Mouse (Mus musculus) erythroblast, embryonic 14.5 days (primary cell): ENCODE results near the gene Wnt7b.

ENCODE experiments used
- GATA1 ChIP-seq: IDR thresholded peaks from 2 replicates; pipeline ENCODE4 v1.6.1; 2012; ENCODE audit warnings: low read length, inconsistent platforms, mixed read lengths
- TAL1 ChIP-seq: IDR thresholded peaks from 3 replicates; pipeline ENCODE4 v1.6.1; 2012; ENCODE audit warnings: low read length, inconsistent platforms, mixed read lengths

DNA sequence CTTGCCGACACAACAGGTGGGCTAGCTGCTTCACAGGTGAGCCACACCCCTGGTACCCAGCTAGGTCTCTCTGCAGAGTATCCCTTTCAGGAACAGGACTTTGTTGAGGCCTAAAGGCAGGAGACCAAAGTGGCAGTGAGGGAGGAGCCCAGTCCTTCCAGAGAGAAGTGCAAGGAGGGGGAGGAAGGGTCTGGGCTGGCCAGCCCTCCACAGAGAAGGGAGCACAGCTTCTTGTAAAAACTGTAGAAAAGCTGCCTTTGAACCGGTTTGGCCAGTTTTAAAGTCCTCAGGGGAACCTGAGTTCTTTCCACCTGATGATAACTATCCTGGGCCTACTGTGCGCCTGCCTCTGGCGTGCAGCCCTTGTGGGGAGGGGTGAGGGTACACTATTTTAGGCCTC lies 62.8 kb downstream of the Wnt7b start:
- no peak for TF ChIP-seq TAL1
- no peak for TF ChIP-seq GATA1
